Mouse (Mus musculus) G1E (cell line): ENCODE data around the gene Cab39l. TPM values are rescaled to one million over a fixed set of nuclear protein-coding genes. Genes with fewer than 3 reads are reported as not detected.

Experiments used
- ATAC-seq: 2 replicates; pipeline ENCODE4 v1.8.0; 2016; ENCODE audit warnings: mild to moderate bottlenecking; ENCODE audit not compliant: insufficient number of reproducible peaks, poor library complexity, low FRiP score, severe bottlenecking; ENCODE audit errors: extremely low read depth
- DNase-seq: peaks from one replicate; pipeline ENCODE4 v3.0.0; 2012; ENCODE audit warnings: low spot score
- H3K27me3 ChIP-seq: 2 replicates; pipeline ENCODE4 v1.6.1; 2012; ENCODE audit warnings: mild to moderate bottlenecking, low read length, inconsistent platforms; ENCODE audit not compliant: insufficient read depth
- H3K36me3 ChIP-seq: replicated peaks from 2 replicates; pipeline ENCODE3; 2012; ENCODE audit warnings: mild to moderate bottlenecking, inconsistent platforms
- H3K4me1 ChIP-seq: 2 replicates; pipeline ENCODE4 v1.6.1; 2012; ENCODE audit warnings: low read depth, low read length, inconsistent platforms, mixed read lengths; ENCODE audit not compliant: insufficient read depth
- H3K4me3 ChIP-seq: 2 replicates; pipeline ENCODE4 v1.5.1; 2012; ENCODE audit warnings: low read depth, mild to moderate bottlenecking, inconsistent platforms, low read length, moderate library complexity, mixed read lengths
- H3K9me3 ChIP-seq: replicated peaks from 2 replicates; pipeline ENCODE4 v1.6.1; 2012; ENCODE audit warnings: inconsistent platforms
- CTCF ChIP-seq: IDR thresholded peaks from 2 replicates; pipeline ENCODE4 v1.5.1; 2012; ENCODE audit warnings: low read depth, low read length, inconsistent platforms, mixed read lengths
- GATA1 ChIP-seq: IDR thresholded peaks from 2 replicates; pipeline ENCODE4 v1.6.1; 2012; ENCODE audit warnings: borderline replicate concordance, low read length, inconsistent platforms, mixed read lengths
- GATA2 ChIP-seq: IDR thresholded peaks from 2 replicates; pipeline ENCODE4 v1.6.1; 2012; ENCODE audit warnings: low read depth, low read length, inconsistent platforms, borderline replicate concordance
- POLR2AphosphoS5 ChIP-seq: IDR thresholded peaks from 2 replicates; pipeline ENCODE4 v1.6.1; 2012; ENCODE audit warnings: low read depth, low read length, inconsistent platforms; ENCODE audit not compliant: insufficient replicate concordance
- TAL1 ChIP-seq: conservative IDR thresholded peaks from 2 replicates; pipeline ENCODE4 v1.6.1; 2012; ENCODE audit warnings: low read depth, low read length, inconsistent platforms, mixed read lengths
- polyA plus RNA-seq: library from polyadenylated mRNA; stranded (reverse); fragments of >175 nt; gene quantifications from 2 replicates; pipeline ENCODE4 v1.2.3, GENCODE M21; 2012
- total RNA-seq, 2 experiments: library from RNA; stranded (forward) in 1 of 2; stranded (reverse) in 1 of 2; fragments of 200-1000 nt in 1 of 2; fragments of >200 nt in 1 of 2; fragmentation: Nextera tagmentation in 1 of 2; gene quantifications; 2 replicates each; pipeline ENCODE4 v1.2.3; 2014 to 2017

Gene Cab39l
- total and polyA plus RNA-seq, 3 experiments: 2.2 to 100 (median 52.0) TPM

GRCm38 (mm10) chr14:59485247-59485810 lies 44.6 kb downstream of the Cab39l start:
- no peaks in the 10 kb centered on the region for H3K27me3 ChIP-seq
- H3K4me1 ChIP-seq: no peaks in the 10 kb centered on the region
- DNase-seq (no peak), ATAC-seq (no peak)
- no peaks in the 10 kb centered on the region for H3K9me3 ChIP-seq
- H3K4me3 ChIP-seq: no peak overlapping the region
- peaks cover 13% of the 10 kb centered on the region for H3K36me3 ChIP-seq
- TF ChIP-seq TAL1: no peak
- no peak for TF ChIP-seq POLR2AphosphoS5
- no peak for TF ChIP-seq CTCF
- no peak for TF ChIP-seq GATA1

GRCm38 (mm10) chr14:59492376-59492775 lies 51.6 kb downstream of the Cab39l start:
- no peaks in the 10 kb centered on the region for H3K27me3 ChIP-seq
- ATAC-seq (no peak), DNase-seq (no peak)
- H3K9me3 ChIP-seq: no peaks in the 10 kb centered on the region
- no peak for TF ChIP-seq GATA1
- TF ChIP-seq POLR2AphosphoS5: no peak
- TF ChIP-seq TAL1: no peak
- no peak for TF ChIP-seq CTCF
- TF ChIP-seq GATA2: no peak
- H3K4me3 ChIP-seq: no peak overlapping the region
- peaks cover 15% of the 10 kb centered on the region for H3K36me3 ChIP-seq
- no peaks in the 10 kb centered on the region for H3K4me1 ChIP-seq

GRCm38 (mm10) chr14:59497928-59498327 lies 57.2 kb downstream of the Cab39l start:
- no peak for TF ChIP-seq POLR2AphosphoS5
- no peak for TF ChIP-seq CTCF
- TF ChIP-seq GATA2: no peak
- TF ChIP-seq GATA1: no peak
- no peak for TF ChIP-seq TAL1
- Histone ChIP-seq H3K4me3 (no peak overlapping the region), H3K4me1 (no peaks in the 10 kb centered on the region), H3K9me3 (no peaks in the 10 kb centered on the region), H3K36me3 (peaks cover 42% of the 10 kb centered on the region), H3K27me3 (no peaks in the 10 kb centered on the region)
- ATAC-seq: no peak
- DNase-seq: no peak

- ATAC-seq (no peak), DNase-seq (no peak)
- H3K36me3 ChIP-seq: peaks cover 52% of the 10 kb centered on the region
- no peak overlapping the region for H3K4me3 ChIP-seq
- no peak for TF ChIP-seq POLR2AphosphoS5
- no peak for TF ChIP-seq CTCF
- H3K9me3 ChIP-seq: no peaks in the 10 kb centered on the region
- no peaks in the 10 kb centered on the region for H3K27me3 ChIP-seq
- H3K4me1 ChIP-seq: no peaks in the 10 kb centered on the region
Measured at GRCm38 (mm10) chr14:59504831-59505230, 64.1 kb downstream of the Cab39l start.

- Histone ChIP-seq H3K4me1 (no peaks in the 10 kb centered on the region), H3K36me3 (peaks cover 50% of the 10 kb centered on the region), H3K27me3 (no peaks in the 10 kb centered on the region), H3K9me3 (no peaks in the 10 kb centered on the region), H3K4me3 (no peak overlapping the region)
- ATAC-seq (no peak), DNase-seq (no peak)
- no peak for TF ChIP-seq TAL1
Measured at GRCm38 (mm10) chr14:59506139-59506538, 65.4 kb downstream of the Cab39l start.

GRCm38 (mm10) chr14:59513922-59514444 lies 73.2 kb downstream of the Cab39l start:
- TF ChIP-seq GATA2 (no peak), TAL1 (no peak), POLR2AphosphoS5 (no peak), CTCF (no peak), GATA1 (no peak)
- Histone ChIP-seq H3K9me3 (no peaks in the 10 kb centered on the region), H3K4me3 (no peak overlapping the region), H3K4me1 (no peaks in the 10 kb centered on the region), H3K27me3 (no peaks in the 10 kb centered on the region), H3K36me3 (peaks cover 30% of the 10 kb centered on the region)
- DNase-seq: no peak
- no peak for ATAC-seq

GRCm38 (mm10) chr14:59525843-59526242 lies 85.1 kb downstream of the Cab39l start:
- Histone ChIP-seq H3K4me3 (no peak overlapping the region), H3K4me1 (no peaks in the 10 kb centered on the region), H3K27me3 (no peaks in the 10 kb centered on the region), H3K36me3 (peaks cover 50% of the 10 kb centered on the region), H3K9me3 (no peaks in the 10 kb centered on the region)
- TF ChIP-seq CTCF (no peak), POLR2AphosphoS5 (no peak), TAL1 (no peak)
- no peak for DNase-seq
- no peak for ATAC-seq
